ENCODE assay signal across 21 mouse cellular contexts in genomic region chr12:93122216-93122615, GRCm38 (mm10).
DNase-seq lines count a peak whose midpoint lies in the region; ATAC-seq and TF ChIP-seq lines count a peak whose summit lies in the region.
"Had no signal": no experiment of that assay in that cellular context is flagged by ENCODE, and none has a peak within 500 bp of the region (broad histone marks: within the 10 kb centered on the region; RNA-seq: fewer than 3 reads in every experiment).

No protein-coding gene starts in this region.

- no peak overlapping the region for H3K27ac ChIP-seq in liver, adult 2 months (replicated peaks; ENCODE audit: insufficient read depth, low read depth, low read length)
- H3K27ac ChIP-seq in liver, postnatal 0 days (ENCODE audit: low read depth): no peak overlapping the region
- no peak overlapping the region for H3K27ac ChIP-seq in hindbrain, embryonic 10.5 days

- H3K27me3 ChIP-seq in liver, adult 2 months (ENCODE audit: control insufficient read depth, insufficient read depth, low read length): no peaks in the 10 kb centered on the region
- no peaks in the 10 kb centered on the region for H3K27me3 ChIP-seq in liver, postnatal 0 days (ENCODE audit: insufficient read depth, low read length)
- H3K27me3 ChIP-seq in hindbrain, embryonic 10.5 days (ENCODE audit: insufficient read depth, poor library complexity, severe bottlenecking): no peaks in the 10 kb centered on the region
- H3K27me3 ChIP-seq: CH12.LX, Patski had no signal

- no peaks in the 10 kb centered on the region for H3K79me2 ChIP-seq in liver, adult 2 months (ENCODE audit: control insufficient read depth, insufficient read depth, low read length)

- no peaks in the 10 kb centered on the region for H3K9me3 ChIP-seq in liver, postnatal 0 days (ENCODE audit: low read length)
- H3K9me3 ChIP-seq in hindbrain, embryonic 10.5 days: no peaks in the 10 kb centered on the region

- no peak overlapping the region for H3K4me2 ChIP-seq in liver, postnatal 0 days (ENCODE audit: low read depth, low read length)

- no peak for TF ChIP-seq EP300 in liver, postnatal 0 days (IDR thresholded peaks at IDR 0.05; ENCODE audit: low read depth)

- no peak for TF ChIP-seq POLR2A in liver, adult 2 months (IDR thresholded peaks at IDR 0.05; ENCODE audit: extremely low read depth, insufficient read depth, low read length)

- no peaks in the 10 kb centered on the region for H3K4me1 ChIP-seq in liver, adult 2 months (ENCODE audit: control insufficient read depth, insufficient read depth, low read length)
- no peaks in the 10 kb centered on the region for H3K4me1 ChIP-seq in liver, postnatal 0 days (ENCODE audit: insufficient read depth)
- H3K4me1 ChIP-seq in hindbrain, embryonic 10.5 days (replicated peaks): no peaks in the 10 kb centered on the region

- no peak for ATAC-seq in liver, postnatal 0 days
- ATAC-seq: activated CD4-positive, CD25-positive, alpha-beta regulatory T cell, adult 4 months; CD4-positive, CD25-positive, alpha-beta regulatory T cell, adult 4 months; Patski had no signal

- WGBS in liver, adult 2 months: 41% methylated on average over 2 of the region's 2 CpGs
- WGBS in liver, postnatal 0 days (ENCODE audit: insufficient replicate concordance): 80% methylated on average over 2 of the region's 2 CpGs
- WGBS in hindbrain, embryonic 10.5 days: 93% methylated on average over 2 of the region's 2 CpGs

- H3K4me3 ChIP-seq in liver, adult 2 months (ENCODE audit: insufficient read depth, low read depth, low read length): no peak overlapping the region
- H3K4me3 ChIP-seq in liver, postnatal 0 days (ENCODE audit: low read depth, low read length): no peak overlapping the region
- no peak overlapping the region for H3K4me3 ChIP-seq in hindbrain, embryonic 10.5 days

- no peak for TF ChIP-seq CTCF in liver, adult 2 months (IDR thresholded peaks at IDR 0.05; ENCODE audit: low read depth, low read length)
- TF ChIP-seq CTCF in liver, postnatal 0 days (IDR thresholded peaks at IDR 0.05; ENCODE audit: low read depth): no peak

- no peaks in the 10 kb centered on the region for H3K36me3 ChIP-seq in liver, adult 2 months (ENCODE audit: control insufficient read depth, insufficient read depth, low read length)
- no peaks in the 10 kb centered on the region for H3K36me3 ChIP-seq in liver, postnatal 0 days (replicated peaks; ENCODE audit: insufficient read depth, low read length)
- no peaks in the 10 kb centered on the region for H3K36me3 ChIP-seq in hindbrain, embryonic 10.5 days
- H3K36me3 ChIP-seq: G1E had no signal

- no peak overlapping the region for H3K9ac ChIP-seq in liver, adult 2 months (ENCODE audit: low read depth, low read length)
- no peak overlapping the region for H3K9ac ChIP-seq in liver, postnatal 0 days (replicated peaks)

- DNase-seq in liver, adult 2 months (ENCODE audit: extremely low read depth, low read depth, low spot score): peak; percentile 20
- DNase-seq in liver, postnatal 0 days: no peak
- DNase-seq in fat pad, adult 2 months (ENCODE audit: extremely low read depth, low read depth, low spot score): peak; percentile 73
- peak; percentile 52 for DNase-seq in gonadal fat pad, adult 2 months (ENCODE audit: low read depth)
- no peak for DNase-seq in testis, postnatal 14 days (ENCODE audit: low spot score)
- DNase-seq in hindbrain, embryonic 10.5 days (ENCODE audit: low spot score): no peak
- DNase-seq: adrenal gland, adult 2 months; adrenal gland, adult 8-10 months; adrenal gland, postnatal 10 days; adrenal gland, postnatal 14 days; adrenal gland, postnatal 25 days; adrenal gland, postnatal 36 days; B cell, adult 2 months; cerebellum, adult 11 months; cerebellum, adult 11-12 months; cerebellum, adult 18-20 months had no signal

Comparison
In these comparisons a context has a peak if more than half of its experiments do, and no peak if none do; other contexts are left out.
1. DNase-seq: peak in liver, adult 2 months (single experiment), fat pad, adult 2 months (single experiment) and gonadal fat pad, adult 2 months (single experiment); none in liver, postnatal 0 days (single experiment), testis, postnatal 14 days (single experiment) and hindbrain, embryonic 10.5 days (single experiment).